Comparison of ENCODE assay signal across 8 mouse cellular contexts in genomic region chr7:136631089-136631488, GRCm38 (mm10).
A peak's percentile ranks its signal among the peaks of the same experiment; 100 is the strongest.
DNase-seq lines count a peak whose midpoint lies in the region; ATAC-seq lines count a peak whose summit lies in the region.

No protein-coding gene starts in this region.

- no peak overlapping the region for H3K4me2 ChIP-seq in hindbrain, embryonic 14.5 days (replicated peaks)
- no peak overlapping the region for H3K4me2 ChIP-seq in hindbrain, embryonic 12.5 days (replicated peaks)
- no peak overlapping the region for H3K4me2 ChIP-seq in forebrain, embryonic 15.5 days (replicated peaks)

- no peaks in the 10 kb centered on the region for H3K9me3 ChIP-seq in hindbrain, embryonic 14.5 days (ENCODE audit: control insufficient read depth, low read length)
- H3K9me3 ChIP-seq in hindbrain, embryonic 12.5 days (replicated peaks) = no peaks in the 10 kb centered on the region
- H3K9me3 ChIP-seq in forebrain, embryonic 15.5 days = no peaks in the 10 kb centered on the region

- peak; percentile 52 for DNase-seq in hindbrain, embryonic 14.5 days (ENCODE audit: low spot score)
- DNase-seq in ovary, postnatal 14 days (ENCODE audit: low spot score) = peak; percentile 17
- DNase-seq in ovary, postnatal 10 days (ENCODE audit: low spot score) = no peak
- DNase-seq in cerebellum, postnatal 4 days (ENCODE audit: low spot score in 2 of 2) = peak; percentile 52 to 91
- DNase-seq in right cerebral cortex, postnatal 25 days = peak; percentile 7
- DNase-seq in spleen, postnatal 36 days (ENCODE audit: low spot score in 2 of 2) = no peak

- no peaks in the 10 kb centered on the region for H3K27me3 ChIP-seq in hindbrain, embryonic 14.5 days (ENCODE audit: control insufficient read depth, insufficient read depth, low read length)
- H3K27me3 ChIP-seq in hindbrain, embryonic 12.5 days = no peaks in the 10 kb centered on the region
- H3K27me3 ChIP-seq in forebrain, embryonic 15.5 days = peaks cover 6% of the 10 kb centered on the region; the same call in 1 of the 2 replicates

- ATAC-seq in hindbrain, embryonic 14.5 days (ENCODE audit: low FRiP score) = no peak
- ATAC-seq in hindbrain, embryonic 12.5 days (ENCODE audit: low FRiP score) = no peak
- ATAC-seq in forebrain, embryonic 15.5 days (replicated peaks) = no peak

- no peak overlapping the region for H3K9ac ChIP-seq in hindbrain, embryonic 14.5 days
- no peak overlapping the region for H3K9ac ChIP-seq in hindbrain, embryonic 12.5 days
- H3K9ac ChIP-seq in forebrain, embryonic 15.5 days (replicated peaks) = no peak overlapping the region

- no peaks in the 10 kb centered on the region for H3K4me1 ChIP-seq in hindbrain, embryonic 14.5 days (replicated peaks; ENCODE audit: control insufficient read depth, insufficient read depth, low read length)
- 0 out of 2 replicates have a peak, but pooled peaks cover 6% of the 10 kb centered on the region for H3K4me1 ChIP-seq in hindbrain, embryonic 12.5 days
- H3K4me1 ChIP-seq in forebrain, embryonic 15.5 days = peaks cover 8% of the 10 kb centered on the region

- H3K27ac ChIP-seq in hindbrain, embryonic 14.5 days = no peak overlapping the region
- no peak overlapping the region for H3K27ac ChIP-seq in hindbrain, embryonic 12.5 days
- H3K27ac ChIP-seq in forebrain, embryonic 15.5 days (replicated peaks) = no peak overlapping the region

- H3K36me3 ChIP-seq in hindbrain, embryonic 14.5 days (replicated peaks; ENCODE audit: control insufficient read depth, insufficient read depth) = no peaks in the 10 kb centered on the region
- H3K36me3 ChIP-seq in hindbrain, embryonic 12.5 days = no peaks in the 10 kb centered on the region
- H3K36me3 ChIP-seq in forebrain, embryonic 15.5 days = no peaks in the 10 kb centered on the region

- H3K4me3 ChIP-seq in hindbrain, embryonic 14.5 days (replicated peaks; ENCODE audit: low read length) = no peak overlapping the region
- no peak overlapping the region for H3K4me3 ChIP-seq in hindbrain, embryonic 12.5 days
- no peak overlapping the region for H3K4me3 ChIP-seq in forebrain, embryonic 15.5 days

- 53% methylated on average over 3 of the region's 3 CpGs for WGBS in hindbrain, embryonic 14.5 days
- WGBS in hindbrain, embryonic 12.5 days = 60% methylated on average over 3 of the region's 3 CpGs
- 25% methylated on average over 3 of the region's 3 CpGs for WGBS in forebrain, embryonic 15.5 days

Comparison
In these comparisons a context has a peak if more than half of its experiments do, and no peak if none do; other contexts are left out.
1. DNase-seq: peak in hindbrain, embryonic 14.5 days (single experiment), ovary, postnatal 14 days (single experiment), cerebellum, postnatal 4 days (2 of 2) and right cerebral cortex, postnatal 25 days (single experiment); none in ovary, postnatal 10 days (single experiment) and spleen, postnatal 36 days (0 of 2).